Mouse (Mus musculus): ENCODE results near the gene Rbbp4.

Rbbp4 gene

GRCm38 (mm10) chr4:129351111-129351510 is 15.9 kb upstream of the Rbbp4 start:
- DNase-seq: no peak

GRCm38 (mm10) chr4:129350644-129351043 is 15.5 kb upstream of the Rbbp4 start:
- DNase-seq: peak; percentile 89 to 90

DNA sequence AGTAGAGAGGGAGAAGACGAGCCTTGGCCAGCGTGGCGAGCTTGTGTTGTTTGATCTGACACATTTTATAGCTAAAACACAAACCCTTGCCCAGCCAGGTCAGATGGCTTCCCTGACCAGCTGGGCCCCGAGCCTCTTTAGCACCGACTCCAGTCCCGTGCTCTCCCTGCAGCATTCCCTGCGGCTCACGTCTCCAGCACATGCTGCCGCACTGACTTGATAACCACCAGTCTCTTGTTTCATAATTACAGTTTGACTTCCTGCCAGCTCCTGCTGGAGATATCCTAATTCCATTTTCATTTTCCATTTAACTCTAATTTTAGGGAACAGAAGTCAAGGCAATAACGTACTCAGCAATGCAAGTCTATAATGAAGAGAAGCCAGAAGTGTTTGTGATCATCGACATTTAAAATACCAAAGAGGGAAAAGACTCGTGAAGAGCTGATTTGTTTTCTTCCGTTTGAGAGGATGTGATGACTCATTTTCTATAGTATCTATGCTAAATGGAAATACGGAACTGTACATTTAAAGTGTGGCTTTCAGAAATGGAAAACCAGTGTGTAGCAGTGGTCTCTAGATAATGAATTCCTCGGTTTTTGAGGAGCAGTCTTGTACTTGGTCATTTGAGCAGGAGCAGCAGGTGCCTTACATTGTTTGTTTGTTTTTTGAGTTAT is 11.4 kb upstream of the Rbbp4 start:
- DNase-seq: no peak

DNA sequence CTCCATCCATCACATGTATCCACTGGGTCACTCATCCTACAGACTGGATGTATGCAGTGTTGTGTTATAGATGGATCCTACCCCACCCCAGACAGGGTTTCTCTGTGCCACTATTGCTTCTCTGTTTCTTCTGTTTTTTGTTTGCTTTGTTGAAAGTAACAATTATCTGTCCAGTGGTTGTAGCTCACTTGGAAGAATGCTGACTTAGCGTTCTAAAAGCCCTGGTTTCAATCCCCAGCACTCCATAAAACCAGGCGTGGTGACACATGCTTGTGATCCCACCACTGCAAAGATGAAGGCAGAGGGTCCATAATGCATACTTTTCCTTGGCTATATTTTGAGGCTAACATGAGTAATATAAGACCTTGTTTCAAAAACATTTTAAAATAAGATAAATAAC is 7.5 kb upstream of the Rbbp4 start:
- no peak for DNase-seq

GRCm38 (mm10) chr4:129341888-129342287 is 6.7 kb upstream of the Rbbp4 start:
- DNase-seq: no peak

GRCm38 (mm10) chr4:129339743-129340142 is 4.6 kb upstream of the Rbbp4 start:
- DNase-seq: no peak

DNA sequence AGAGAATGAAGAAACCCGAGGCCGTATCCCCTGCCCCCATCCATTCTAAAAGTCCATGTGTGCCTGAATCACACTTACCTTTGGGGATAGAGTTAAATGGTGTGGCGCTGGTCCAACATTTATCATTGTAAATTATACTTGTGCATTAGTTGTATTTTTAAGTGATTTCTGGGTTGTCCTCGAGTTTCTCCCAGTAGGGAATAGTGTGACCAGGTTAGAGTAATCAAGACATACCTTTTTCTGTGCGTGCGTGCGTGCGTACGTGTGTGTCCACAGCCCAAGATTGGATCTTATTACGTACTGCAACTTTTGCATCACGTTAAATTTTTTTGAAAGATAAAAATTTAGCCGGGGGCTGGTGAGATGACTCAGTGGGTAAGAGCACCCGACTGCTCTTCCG is 1.1 kb upstream of the Rbbp4 start:
- DNase-seq: no peak

DNA sequence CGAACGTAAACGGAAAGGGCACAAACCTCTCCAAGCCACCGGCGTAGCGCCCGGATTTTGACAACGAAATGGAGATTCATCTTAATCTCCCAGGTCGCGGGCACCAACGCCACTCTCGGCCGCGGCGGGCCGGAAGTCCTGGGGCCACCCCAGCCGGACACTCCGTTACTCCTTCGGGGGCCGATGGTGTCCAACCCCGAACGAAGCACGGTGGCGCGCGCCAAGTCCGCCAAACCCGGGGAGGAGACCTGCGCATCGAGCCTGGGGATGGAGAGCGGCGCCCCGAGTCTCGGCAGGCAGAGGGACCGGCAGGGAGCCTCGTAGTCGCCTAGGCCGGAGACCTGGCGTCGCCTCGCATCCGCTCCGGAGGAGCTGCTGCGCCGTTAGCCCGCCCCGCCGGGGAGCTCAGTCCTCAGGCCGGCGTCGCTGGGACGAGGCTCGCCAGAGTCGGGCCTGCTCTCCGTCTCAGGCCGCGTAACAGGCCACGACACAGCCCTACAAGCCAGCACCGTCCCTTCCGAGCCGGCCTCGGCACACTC is 424 bp downstream of the Rbbp4 start:
- DNase-seq: no peak

DNA sequence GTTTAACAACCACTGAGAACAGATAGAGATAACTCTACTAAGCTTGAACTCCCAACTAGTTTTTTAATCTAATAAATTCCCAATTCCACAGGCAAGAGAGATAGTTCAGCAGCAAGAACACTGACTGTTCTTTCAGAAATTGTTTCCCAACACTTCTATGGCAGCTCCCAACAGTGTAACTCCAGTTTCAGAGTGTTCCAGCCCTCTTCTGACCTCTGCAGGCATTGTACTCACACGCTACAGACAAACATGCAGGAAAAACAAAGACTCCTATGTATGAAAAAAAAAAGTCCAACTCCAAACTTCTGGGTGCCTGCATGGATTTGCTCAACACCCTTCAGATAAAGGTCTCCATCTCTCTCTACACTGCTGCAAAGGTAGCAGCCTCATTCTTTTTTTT is 2.3 kb downstream of the Rbbp4 start:
- DNase-seq: no peak

- DNase-seq: no peak
These were observed 9.0 kb downstream of the Rbbp4 start for GRCm38 (mm10) chr4:129326191-129326590.

GRCm38 (mm10) chr4:129324756-129325155 is 10.4 kb downstream of the Rbbp4 start:
- DNase-seq: no peak

DNA sequence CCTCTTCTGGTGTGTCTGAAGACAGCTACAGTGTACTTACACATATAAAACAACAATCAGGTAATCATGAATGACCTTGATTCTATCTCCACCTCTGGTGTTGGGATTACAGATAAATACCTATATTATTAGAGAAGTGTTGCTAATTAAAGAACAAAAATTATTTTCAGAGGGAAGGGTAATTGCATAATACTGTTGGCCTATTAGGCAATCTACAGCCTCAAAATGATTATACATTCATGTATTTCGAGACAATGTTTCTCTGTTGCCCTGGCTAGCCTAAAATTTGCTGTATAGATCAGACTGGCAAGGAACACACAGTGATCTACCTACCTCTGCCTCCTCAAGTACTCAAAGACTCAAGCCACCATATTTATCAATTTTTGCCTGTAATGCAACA is 11.7 kb downstream of the Rbbp4 start:
- no peak for DNase-seq

GRCm38 (mm10) chr4:129322042-129322441 is 13.1 kb downstream of the Rbbp4 start:
- DNase-seq: no peak

- no peak for DNase-seq
These were observed 14.3 kb downstream of the Rbbp4 start for GRCm38 (mm10) chr4:129320876-129321275.

GRCm38 (mm10) chr4:129313886-129314285 is 21.3 kb downstream of the Rbbp4 start:
- no peak for DNase-seq

DNA sequence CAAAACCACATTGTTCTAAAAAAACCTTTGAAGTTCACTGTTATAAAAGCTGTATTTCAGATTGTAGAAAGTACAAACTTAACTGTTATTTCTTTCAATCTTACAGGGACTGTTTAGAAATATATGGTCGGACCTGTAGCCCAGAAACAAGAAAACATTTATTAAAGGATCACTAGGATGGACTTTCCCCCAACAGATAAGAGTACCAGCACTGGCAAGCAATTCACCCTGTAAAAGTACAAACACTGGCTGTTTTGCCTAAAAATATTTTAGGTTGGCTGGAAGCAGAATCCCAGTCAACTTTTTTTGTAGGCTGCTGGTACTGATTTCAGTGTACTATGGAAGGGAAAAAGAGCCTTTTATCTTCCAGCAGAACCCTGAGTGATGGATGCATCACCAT is 27.2 kb downstream of the Rbbp4 start:
- DNase-seq: no peak

- DNase-seq: no peak
These were observed 30.9 kb downstream of the Rbbp4 start for GRCm38 (mm10) chr4:129304306-129304705.

- DNase-seq: peak in 1 of 2 experiments; percentile 15
These were observed 31.4 kb downstream of the Rbbp4 start for GRCm38 (mm10) chr4:129303816-129304215.

DNA sequence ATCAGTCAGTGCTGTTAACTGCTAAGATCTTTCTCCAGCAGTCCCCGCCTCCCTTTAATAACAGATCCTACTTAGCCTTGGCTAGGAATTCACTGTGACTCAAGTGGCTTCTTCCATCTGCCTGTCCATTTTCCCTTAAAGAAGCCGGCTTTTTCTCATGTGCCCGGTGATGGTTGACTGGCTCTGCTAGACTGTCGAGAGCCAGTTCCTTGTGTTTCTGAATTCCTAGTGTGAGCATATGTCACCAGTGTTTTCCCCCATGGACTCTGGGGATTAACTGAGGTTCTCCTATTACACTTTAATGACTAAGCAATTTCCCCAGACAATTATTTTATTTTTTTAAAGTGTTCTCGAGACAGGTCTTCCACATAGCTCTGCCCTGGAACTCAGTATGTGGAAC is 31.8 kb downstream of the Rbbp4 start:
- DNase-seq: no peak

DNA sequence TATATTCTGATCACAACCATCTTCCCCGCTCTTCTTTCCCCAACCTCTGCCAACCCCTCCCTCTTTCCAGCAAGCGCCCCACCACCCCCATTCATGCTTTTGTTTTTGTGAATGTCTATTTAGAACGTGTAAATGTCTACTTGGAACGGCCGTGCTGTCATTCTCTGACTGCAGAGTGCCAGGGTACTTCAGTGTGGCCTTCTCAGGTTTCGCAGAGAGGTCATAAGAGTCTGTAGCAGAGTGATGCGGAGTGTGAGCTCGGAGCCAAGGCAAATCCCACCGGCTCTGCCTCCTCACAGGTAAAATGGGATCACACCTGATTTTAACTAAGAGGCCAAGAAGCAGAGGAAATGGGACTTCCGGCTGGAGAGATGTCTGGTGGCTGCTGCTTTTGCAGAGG is 36.0 kb downstream of the Rbbp4 start:
- DNase-seq: no peak

GRCm38 (mm10) chr4:129297724-129298123 is 37.4 kb downstream of the Rbbp4 start:
- DNase-seq: no peak

DNA sequence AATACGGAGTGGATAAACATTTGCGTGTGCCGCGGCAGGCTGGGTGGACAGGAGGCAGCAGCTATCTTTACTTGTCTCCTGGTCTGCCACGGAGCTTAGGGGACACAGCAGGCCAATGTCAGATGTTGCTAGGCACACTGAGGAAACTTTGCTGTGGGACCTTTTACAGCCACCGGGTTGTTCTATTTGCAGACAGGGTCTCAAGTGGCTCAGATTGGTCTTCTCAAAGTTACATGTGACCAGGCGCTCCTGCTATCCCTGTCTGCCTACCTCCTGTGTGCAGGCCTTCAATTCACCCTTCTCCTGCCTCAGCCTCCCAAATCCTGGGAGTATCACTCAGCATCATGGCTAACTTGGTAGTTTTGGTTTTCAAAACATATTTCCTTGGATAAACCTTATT is 39.1 kb downstream of the Rbbp4 start:
- no peak for DNase-seq

GRCm38 (mm10) chr4:129295188-129295587 is 40.0 kb downstream of the Rbbp4 start:
- DNase-seq: no peak

GRCm38 (mm10) chr4:129293702-129294101 is 41.5 kb downstream of the Rbbp4 start:
- DNase-seq: peak in 1 of 2 experiments; percentile 29

DNA sequence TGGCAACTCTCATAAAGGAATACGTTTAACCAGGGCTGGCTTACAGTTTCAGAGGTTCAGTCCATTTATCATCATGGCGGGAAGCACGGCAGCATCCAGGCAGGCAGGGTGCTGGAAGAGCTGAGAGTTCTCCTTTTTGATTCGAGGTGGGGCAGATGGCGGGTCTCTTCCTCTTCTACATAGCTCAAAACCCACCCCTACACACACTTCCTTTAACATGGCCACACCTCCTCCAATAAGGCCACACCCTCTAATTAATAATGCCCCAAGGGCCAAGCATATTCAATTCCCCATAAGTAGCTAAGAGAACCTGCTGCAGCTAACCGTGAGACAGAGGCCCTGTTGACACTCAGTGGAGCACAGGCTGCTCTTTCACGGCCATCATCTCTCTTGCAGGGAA is 42.3 kb downstream of the Rbbp4 start:
- DNase-seq: no peak
